Comparison of ENCODE assay signal across 24 mouse cellular contexts in the genomic region with DNA sequence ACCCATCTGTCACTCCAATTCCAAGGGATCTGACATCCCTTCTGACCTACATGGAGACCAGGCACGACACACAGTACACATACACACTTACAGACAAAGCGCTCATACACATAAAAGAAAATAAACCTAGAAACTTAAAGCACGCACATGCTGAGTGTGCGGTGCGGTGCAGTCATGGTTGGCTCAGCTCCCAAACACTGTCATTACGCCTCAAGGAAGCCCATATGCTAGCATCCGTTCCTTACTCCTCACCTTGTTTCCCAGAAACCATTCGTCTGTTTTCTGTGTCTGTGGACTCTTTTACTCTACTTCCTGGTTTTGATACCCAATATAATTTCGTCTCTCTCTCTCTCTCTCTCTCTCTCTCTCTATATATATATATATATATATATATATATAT. TPM values are rescaled to one million over a fixed set of nuclear protein-coding genes. Genes with fewer than 3 reads are reported as not detected.
"Had no signal": no experiment of that assay in that cellular context is flagged by ENCODE, and none has a peak within 500 bp of the region (broad histone marks: within the 10 kb centered on the region; RNA-seq: fewer than 3 reads in every experiment).

No protein-coding gene starts in this region.

- DNase-seq: kidney, postnatal 14 days; kidney, postnatal 4 days; liver; lung, adult 18-20 months; lung, postnatal 10 days; lung, postnatal 36 days; right cerebral cortex, adult 18-20 months; right cerebral cortex, postnatal 14 days; right cerebral cortex, postnatal 4 days; thymus, adult 2 months; thymus, postnatal 14 days; thymus, postnatal 4 days had no signal

- H3K4me2 ChIP-seq: limb, embryonic 13.5 days; liver, embryonic 12.5 days; liver, embryonic 15.5 days; lung, embryonic 15.5 days; midbrain, embryonic 13.5 days; neural tube, embryonic 12.5 days; neural tube, embryonic 15.5 days had no signal

- H3K27me3 ChIP-seq: limb, embryonic 13.5 days; liver, embryonic 12.5 days; liver, embryonic 15.5 days; lung, embryonic 15.5 days; midbrain, embryonic 13.5 days; neural tube, embryonic 12.5 days; neural tube, embryonic 15.5 days had no signal

- H3K9ac ChIP-seq: limb, embryonic 13.5 days; liver, embryonic 12.5 days; liver, embryonic 15.5 days; lung, embryonic 15.5 days; midbrain, embryonic 13.5 days; neural tube, embryonic 12.5 days; neural tube, embryonic 15.5 days had no signal

- H3K4me1 ChIP-seq: limb, embryonic 10.5 days; limb, embryonic 13.5 days; liver, embryonic 12.5 days; liver, embryonic 15.5 days; lung, embryonic 15.5 days; midbrain, embryonic 10.5 days; midbrain, embryonic 13.5 days; neural tube, embryonic 12.5 days; neural tube, embryonic 15.5 days had no signal

- H3K36me3 ChIP-seq: limb, embryonic 10.5 days; limb, embryonic 13.5 days; liver, embryonic 12.5 days; liver, embryonic 15.5 days; lung, embryonic 15.5 days; midbrain, embryonic 10.5 days; midbrain, embryonic 13.5 days; neural tube, embryonic 12.5 days; neural tube, embryonic 15.5 days had no signal

- ATAC-seq: liver, embryonic 12.5 days; midbrain, embryonic 13.5 days had no signal

- H3K27ac ChIP-seq: limb, embryonic 10.5 days; limb, embryonic 13.5 days; liver, embryonic 12.5 days; liver, embryonic 15.5 days; lung, embryonic 15.5 days; midbrain, embryonic 10.5 days; midbrain, embryonic 13.5 days; neural tube, embryonic 12.5 days; neural tube, embryonic 15.5 days; stomach, postnatal 0 days had no signal

- H3K4me3 ChIP-seq: limb, embryonic 10.5 days; limb, embryonic 13.5 days; liver, embryonic 12.5 days; liver, embryonic 15.5 days; lung, embryonic 15.5 days; megakaryocyte, embryonic 14.5 days; midbrain, embryonic 10.5 days; midbrain, embryonic 13.5 days; neural tube, embryonic 12.5 days; neural tube, embryonic 15.5 days had no signal

- H3K9me3 ChIP-seq: limb, embryonic 10.5 days; limb, embryonic 13.5 days; liver, embryonic 12.5 days; liver, embryonic 15.5 days; lung, embryonic 15.5 days; megakaryocyte, embryonic 14.5 days; midbrain, embryonic 10.5 days; midbrain, embryonic 13.5 days; neural tube, embryonic 12.5 days; neural tube, embryonic 15.5 days had no signal

RNA-seq across cellular contexts. Expression of a gene that starts 42.6 kb away (rescaled TPM):
- polyA plus RNA-seq: kidney, embryonic 16.5 days; limb, embryonic 10.5 days; liver, embryonic 15.5 days had no signal

RNA-seq across cellular contexts. Expression of a gene that starts 58.5 kb away (rescaled TPM):
- polyA plus RNA-seq: liver, embryonic 12.5 days; liver, embryonic 15.5 days had no signal
